Mouse (Mus musculus) ovary, postnatal 14 days (tissue): ENCODE measurements around the gene Gm10647.
A peak's percentile ranks its signal among the peaks of the same experiment; 100 is the strongest.
"Not testable (repeated sequence)": the region's sequence is repeated elsewhere in the genome, so short reads cannot be mapped to it uniquely, and the experiment has no call there.

ENCODE experiments used
- DNase-seq: peaks from one replicate; pipeline ENCODE4 v3.0.0; 2022; ENCODE audit warnings: low spot score

The Gm10647 gene

GRCm38 (mm10) chr9:66796739-66797138, at the start of gene Gm10647:
Gene Gm10647, plus strand, starts transcription at chr9:66797039.
- no peak for DNase-seq

- no peak for DNase-seq
Measured at GRCm38 (mm10) chr9:66748390-66748789, 48.4 kb upstream of the Gm10647 start.

DNA sequence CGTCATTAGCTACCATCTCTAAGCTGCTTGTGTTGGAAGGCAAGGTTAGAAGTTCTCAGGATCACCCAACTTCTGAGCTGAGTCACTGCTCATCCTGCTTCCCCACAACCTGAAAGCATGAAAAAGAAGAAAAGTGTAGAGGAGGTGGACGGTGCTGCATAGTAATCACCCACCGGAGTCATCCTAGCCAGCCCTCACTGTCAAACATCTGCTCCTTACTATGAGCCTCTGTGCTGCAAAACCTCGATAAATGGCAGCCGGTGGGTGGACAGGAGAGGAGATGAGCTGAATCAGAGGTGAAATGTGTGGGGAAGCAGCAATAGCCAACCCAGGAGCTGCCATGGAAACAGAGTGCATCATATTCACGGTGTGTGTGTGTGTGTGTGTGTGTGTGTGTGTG, 44.0 kb upstream of the Gm10647 start:
- no peak for DNase-seq

DNA sequence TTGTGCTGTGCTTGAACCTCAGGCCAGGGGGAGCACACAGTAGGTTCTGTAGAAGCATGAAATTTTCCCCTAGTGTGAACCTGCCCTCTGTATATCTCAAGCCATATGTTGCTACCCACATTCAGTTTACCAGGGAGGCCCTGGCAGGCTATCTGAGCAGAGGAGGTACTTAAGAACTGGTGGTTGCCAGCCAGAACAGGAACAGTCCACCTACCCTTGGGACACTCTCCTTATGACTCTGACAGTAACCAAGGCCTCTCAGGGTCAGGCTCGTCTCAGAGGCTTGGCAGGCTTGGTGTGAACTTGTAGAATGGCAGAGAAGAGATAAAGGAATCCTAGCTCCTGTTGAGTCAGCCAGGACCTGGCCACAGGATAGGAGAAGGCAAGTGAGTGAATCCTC, 35.8 kb upstream of the Gm10647 start:
- no peak for DNase-seq

DNA sequence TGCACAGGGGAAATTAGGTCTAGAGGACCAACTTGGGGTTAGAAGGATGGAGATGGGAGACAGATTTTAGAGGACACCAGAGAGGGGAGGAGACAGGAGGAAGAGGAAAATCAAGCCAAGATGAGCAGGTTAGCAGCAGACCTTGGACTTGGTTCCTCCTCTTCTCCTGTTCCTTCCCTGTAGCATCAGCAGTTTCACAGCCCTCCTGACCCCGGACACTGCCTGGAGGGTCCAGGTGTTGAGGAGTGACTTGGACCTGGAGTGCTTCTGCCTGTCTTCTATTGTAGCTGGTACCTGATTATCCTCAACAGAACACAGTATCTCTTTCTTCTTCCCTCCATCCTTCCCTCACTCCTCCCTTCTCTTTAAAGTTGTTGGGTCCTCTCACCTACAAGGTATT, 28.1 kb upstream of the Gm10647 start:
- DNase-seq = no peak

DNA sequence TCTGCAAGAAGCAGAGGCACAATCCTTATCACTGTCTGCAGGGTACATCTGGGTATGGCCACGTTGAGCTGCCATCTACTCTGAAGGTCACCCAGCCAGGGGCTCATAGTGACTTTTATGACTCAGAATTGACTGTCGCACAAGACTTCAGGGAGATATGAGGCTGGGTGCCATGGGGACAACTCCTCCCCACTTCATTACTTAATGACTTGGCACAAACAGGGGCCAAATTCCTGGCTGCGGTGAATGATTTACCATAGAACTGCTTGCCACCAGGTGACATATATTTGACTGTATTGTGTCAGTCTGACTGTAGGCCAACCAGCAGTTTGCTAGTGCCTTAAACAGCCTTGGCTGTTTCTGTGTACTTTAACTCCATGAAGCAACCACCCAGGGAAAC, 27.6 kb upstream of the Gm10647 start:
- peak; percentile 9 for DNase-seq

- DNase-seq = no peak
Measured at GRCm38 (mm10) chr9:66770701-66771100, 26.1 kb upstream of the Gm10647 start.

- not testable (repeated sequence) for DNase-seq
Measured at GRCm38 (mm10) chr9:66784552-66784951, 12.3 kb upstream of the Gm10647 start.

DNA sequence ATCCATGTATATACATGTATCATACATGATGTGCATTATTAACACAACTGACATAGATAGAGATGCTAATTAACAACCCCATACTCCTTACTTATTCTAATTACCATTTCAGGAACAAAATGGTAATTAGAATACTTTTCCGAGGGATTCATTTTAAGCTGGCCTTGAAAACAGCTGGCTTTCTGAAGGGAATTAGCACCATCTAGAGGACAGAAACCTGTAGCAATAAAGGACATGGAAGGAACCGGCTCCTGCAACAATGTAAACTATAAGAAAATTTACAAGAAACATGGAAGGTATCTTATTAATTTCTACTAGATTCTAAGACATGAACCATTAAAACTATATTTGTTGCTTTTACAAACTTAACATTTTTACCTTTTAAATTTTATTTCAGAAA, 9.0 kb upstream of the Gm10647 start:
- DNase-seq = peak; percentile 17

GRCm38 (mm10) chr9:66794629-66795463, 2.0 kb upstream of the Gm10647 start:
- DNase-seq = no peak

DNA sequence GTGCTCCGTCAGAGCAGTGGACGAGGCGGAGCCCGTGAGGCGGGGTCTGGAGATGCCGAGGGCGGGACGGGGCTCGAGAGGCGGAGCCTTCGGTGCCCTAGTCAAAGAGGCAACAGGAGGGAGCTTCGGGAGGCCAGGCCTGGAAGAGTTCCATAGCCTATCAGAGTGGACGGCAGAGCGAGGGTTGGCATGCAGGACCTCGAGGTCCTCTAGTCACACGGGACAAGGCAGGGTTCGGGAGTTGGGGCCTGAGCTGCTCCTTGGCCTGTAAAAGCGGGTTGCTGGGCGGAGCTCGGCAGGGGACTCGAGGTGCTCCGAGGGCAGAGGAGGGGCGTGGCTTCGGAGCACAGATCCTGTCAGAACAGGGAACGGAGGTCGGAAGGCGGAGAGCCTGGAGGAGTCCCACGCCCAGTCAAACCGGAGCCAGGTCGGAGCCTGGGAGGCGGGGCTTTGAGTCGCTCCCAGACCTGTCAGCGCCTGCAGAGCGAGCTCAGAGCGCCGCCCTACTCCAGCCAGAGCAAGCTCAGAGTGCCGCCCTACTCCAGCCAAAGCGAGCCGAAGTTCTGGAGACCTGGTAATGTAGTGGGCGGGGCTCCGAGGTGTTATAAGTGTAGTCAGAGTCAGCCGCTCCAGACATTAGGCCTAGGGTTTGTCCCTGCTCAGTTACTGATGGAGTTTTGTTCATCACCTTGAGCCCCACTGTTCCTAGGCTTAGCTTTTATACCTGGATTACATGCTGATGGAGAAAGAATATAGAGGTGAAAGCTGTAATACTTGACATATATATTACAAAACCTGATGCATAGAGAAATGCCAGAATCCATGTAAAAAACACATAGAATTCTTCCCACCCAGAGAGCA, 1.1 kb upstream of the Gm10647 start, which contains the start of gene Aph1b:
Gene Aph1b (minus strand): TSS at position 27 of the 861 bp plus-strand sequence.
- peak; percentile 91 for DNase-seq

DNA sequence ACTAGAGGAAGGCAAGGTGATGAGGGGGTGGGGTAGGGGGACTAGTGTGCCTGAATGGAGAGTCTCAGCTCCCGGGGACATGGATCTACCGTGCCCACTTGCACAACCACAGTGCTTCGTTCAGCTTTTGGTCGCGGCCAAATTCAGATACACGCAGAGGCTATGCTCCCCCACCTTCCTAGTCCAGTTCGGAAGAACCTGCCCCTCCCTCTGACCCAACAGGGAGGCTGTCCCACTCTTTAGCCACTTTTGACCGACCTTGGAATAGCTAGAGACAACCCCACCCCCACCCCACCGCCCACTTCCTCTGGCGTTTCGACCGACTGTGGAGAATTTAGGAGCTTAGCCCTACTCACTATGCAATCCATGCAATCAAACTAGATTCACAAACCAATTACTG, 5.1 kb downstream of the Gm10647 start:
- DNase-seq = no peak

GRCm38 (mm10) chr9:66805951-66806350, 9.1 kb downstream of the Gm10647 start:
- not testable (repeated sequence) for DNase-seq

DNA sequence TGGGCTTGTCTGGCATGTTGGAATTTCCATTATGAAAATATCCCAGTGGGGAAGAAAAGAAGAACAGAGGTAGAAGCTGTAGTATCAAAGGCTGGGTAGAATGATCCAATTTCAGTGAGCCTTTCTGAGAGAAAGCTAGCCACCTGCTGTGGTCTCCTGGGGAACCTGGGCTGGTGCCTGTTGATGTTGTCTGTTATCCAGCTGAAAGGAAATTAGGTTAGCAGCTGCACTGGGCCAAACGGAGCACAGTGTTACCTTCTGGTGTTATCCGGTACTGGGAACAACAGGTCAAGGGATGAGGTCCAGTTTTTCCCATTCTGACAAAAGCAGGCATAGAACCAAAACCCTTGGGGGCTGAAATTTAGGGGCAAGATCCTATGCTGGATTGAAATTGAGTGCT, 16.6 kb downstream of the Gm10647 start:
- no peak for DNase-seq

- no peak for DNase-seq
Measured at GRCm38 (mm10) chr9:66820996-66821395, 24.2 kb downstream of the Gm10647 start.

- DNase-seq = not testable (repeated sequence)
Measured at GRCm38 (mm10) chr9:66822255-66822654, 25.4 kb downstream of the Gm10647 start.

GRCm38 (mm10) chr9:66825990-66826389, 29.2 kb downstream of the Gm10647 start:
- DNase-seq = no peak

DNA sequence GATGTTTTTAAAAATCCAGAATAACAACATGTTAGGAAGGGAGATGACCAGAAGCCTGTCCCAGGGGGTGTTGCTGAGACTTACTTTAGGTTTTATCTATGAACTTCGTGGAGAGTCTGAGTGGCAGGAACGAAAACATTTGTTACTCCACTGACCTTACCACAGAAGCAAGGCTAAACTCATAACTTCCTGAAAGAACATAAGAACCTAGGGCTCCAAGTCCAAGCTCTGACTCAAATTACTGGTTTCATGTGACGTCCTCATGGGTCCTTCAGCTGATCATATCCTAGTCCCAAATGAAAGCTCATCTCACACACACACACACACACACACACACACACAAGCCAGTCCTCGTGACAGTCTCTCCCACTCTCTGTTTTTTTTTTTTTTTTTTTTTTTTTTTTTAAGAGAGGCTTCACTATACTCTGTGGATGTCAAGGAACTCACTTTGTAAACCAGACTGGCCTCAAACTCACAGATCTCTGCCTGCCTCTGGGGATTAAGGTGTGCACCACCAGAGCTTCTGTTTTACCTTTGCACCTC, 35.6 kb downstream of the Gm10647 start:
- no peak for DNase-seq

GRCm38 (mm10) chr9:66833851-66834250, 37.0 kb downstream of the Gm10647 start:
- DNase-seq = no peak

DNA sequence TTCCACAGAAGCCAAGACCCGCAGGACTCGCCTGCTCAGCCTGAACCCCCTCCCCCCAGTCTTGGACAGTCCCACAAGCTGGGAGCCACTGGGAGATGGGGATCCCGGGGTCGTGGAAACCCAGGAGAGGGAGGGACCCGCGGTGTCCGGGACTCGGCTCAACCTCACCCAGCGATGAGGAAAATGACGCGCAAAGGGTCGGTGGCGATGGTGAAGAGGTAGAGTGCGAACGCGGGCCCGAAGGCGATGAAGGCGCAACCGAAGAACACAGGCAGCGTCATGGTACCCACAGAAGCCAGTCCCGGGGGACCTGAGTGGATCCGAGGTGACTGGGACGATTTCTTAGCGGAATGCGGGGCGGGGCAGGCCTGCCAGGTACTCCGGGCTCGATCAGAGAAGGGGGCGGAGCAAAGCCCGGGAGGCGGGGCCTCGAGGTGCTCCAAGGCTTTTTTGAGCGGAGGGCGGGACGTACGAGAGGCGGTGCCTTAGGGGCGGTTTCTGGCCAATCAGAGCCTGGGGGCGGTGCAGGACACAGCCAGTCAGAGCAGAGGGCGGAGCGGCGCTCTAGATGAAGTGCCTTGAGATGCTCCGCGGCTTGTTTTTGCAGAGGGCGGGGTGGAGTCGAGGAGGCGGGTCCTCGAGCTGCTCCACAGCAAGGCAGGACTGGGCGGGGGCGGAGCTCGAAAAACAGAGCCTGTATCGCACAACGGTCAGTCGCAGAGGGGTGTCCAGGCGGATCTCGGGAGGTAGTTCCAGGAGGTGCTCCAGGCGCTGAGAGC, 37.7 kb downstream of the Gm10647 start, which contains the start of gene Aph1c:
Gene Aph1c (minus strand): TSS at position 409 of the 779 bp plus-strand sequence.
- peak; percentile 95 for DNase-seq

DNA sequence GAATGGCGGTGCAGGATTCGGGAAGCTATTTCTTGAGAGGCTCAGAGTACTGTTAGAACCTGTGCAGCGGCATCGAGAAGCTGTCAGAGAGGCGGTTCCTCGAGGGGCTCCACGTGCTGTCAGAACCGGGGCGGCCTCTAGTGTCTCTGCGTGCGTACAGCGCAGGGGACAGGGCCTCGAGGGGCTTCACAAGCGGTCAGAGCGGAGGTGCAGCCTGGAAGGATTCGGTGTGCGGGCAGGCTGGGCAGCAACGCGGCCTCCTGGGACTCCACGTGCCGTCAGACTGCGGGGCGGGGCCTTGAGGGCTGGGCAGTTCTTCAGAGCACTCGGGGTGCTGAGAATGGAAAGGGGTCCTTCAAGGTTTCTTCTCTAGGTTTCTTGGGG, 38.2 kb downstream of the Gm10647 start:
- no peak for DNase-seq

DNA sequence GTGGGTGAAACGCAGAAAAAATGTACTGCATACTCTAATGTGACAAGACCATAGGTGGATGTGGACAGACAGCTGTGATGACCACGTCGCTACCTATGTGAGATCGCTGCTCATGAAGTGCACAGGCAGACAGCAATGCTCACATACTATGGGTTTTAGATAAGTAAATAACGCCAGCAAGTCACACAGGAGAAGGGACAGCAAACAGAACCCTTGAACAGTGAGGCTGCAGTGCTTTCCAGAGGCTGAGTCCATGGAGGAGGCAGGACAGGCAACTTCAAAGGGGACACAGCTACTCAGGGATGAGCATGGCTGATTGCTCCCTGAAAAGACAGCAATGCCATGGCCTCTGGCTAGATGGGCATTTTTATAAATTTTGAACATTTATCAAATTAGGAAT, 50.0 kb downstream of the Gm10647 start:
- no peak for DNase-seq
